Mouse (Mus musculus) megakaryocyte, embryonic 14.5 days (primary cell): ENCODE data around the gene Krtap5-5.
"Not testable (repeated sequence)": the region's sequence is repeated elsewhere in the genome, so short reads cannot be mapped to it uniquely, and the experiment has no call there.

Source experiments
- FLI1 ChIP-seq: IDR thresholded peaks from 2 replicates; pipeline ENCODE4 v1.6.1; 2012; ENCODE audit warnings: low read length, inconsistent platforms, mixed read lengths
- GATA1 ChIP-seq: IDR thresholded peaks from 3 replicates; pipeline ENCODE4 v1.6.1; 2012; ENCODE audit warnings: mixed read lengths, low read length, inconsistent platforms, borderline replicate concordance

DNA sequence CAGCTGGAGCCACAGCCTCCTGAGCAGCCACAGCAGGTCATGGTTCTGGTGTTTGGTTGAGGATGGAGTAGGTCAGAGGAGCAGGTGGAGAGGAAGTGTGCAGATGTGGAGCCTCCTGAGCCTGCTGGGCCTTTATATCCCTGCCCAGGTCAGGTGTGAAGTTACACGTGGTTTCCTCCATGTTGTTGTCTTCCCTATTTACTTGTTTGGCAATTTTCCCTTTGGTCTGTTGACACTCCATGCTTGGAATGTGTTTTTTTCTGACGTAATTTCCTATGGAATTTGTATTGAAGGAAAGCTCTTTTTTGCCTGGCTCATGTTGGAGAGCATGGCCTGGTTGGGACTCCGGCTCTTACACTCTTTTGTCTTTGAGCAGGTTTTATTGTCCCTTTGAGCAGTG is at the start of gene Krtap5-5:
- not testable (repeated sequence) for TF ChIP-seq GATA1, FLI1
